Mouse (Mus musculus): ENCODE data around the gene Rnf13.
"Not testable (repeated sequence)": the region's sequence is repeated elsewhere in the genome, so short reads cannot be mapped to it uniquely, and the experiment has no call there.

- TF ChIP-seq GABPA (IDR thresholded peaks at IDR 0.05; ENCODE audit: low read depth, low read length); POLR2A (IDR thresholded peaks at IDR 0.05; ENCODE audit: control insufficient read depth in 1 of 2, insufficient read depth in 1 of 2, low read depth in 1 of 2, low read length in 2 of 2, poor library complexity in 1 of 2); E2F4 (IDR thresholded peaks at IDR 0.05; ENCODE audit: borderline replicate concordance, low read depth, low read length); CTCF (IDR thresholded peaks at IDR 0.05 in 2 of 3, conservative IDR thresholded peaks at IDR 0.05 in 1 of 3; ENCODE audit: control insufficient read depth in 1 of 3, insufficient read depth in 1 of 3, low read depth in 2 of 3, low read length in 3 of 3, poor library complexity in 1 of 3, severe bottlenecking in 1 of 3); MXI1 (IDR thresholded peaks at IDR 0.05; ENCODE audit: low read depth, low read length); MAX (IDR thresholded peaks at IDR 0.05; ENCODE audit: low read length); SIN3A (IDR thresholded peaks at IDR 0.05; ENCODE audit: low read length); MAZ (IDR thresholded peaks at IDR 0.05; ENCODE audit: low read depth, low read length); NRF1 (IDR thresholded peaks at IDR 0.05; ENCODE audit: insufficient read depth, low read depth, low read length, poor library complexity, severe bottlenecking); ETS1 (IDR thresholded peaks at IDR 0.05; ENCODE audit: low read depth, low read length); MYC (IDR thresholded peaks at IDR 0.05; ENCODE audit: low read depth, low read length): not testable (repeated sequence)
These were observed 59.2 kb downstream of the Rnf13 start for GRCm38 (mm10) chr3:57795071-57795470.

Data from MEL (cell line).